Mouse (Mus musculus) macrophage (primary cell): ENCODE results near the gene 3110040N11Rik. TPM values are rescaled to one million over a fixed set of nuclear protein-coding genes. Genes with fewer than 3 reads are reported as not detected.
"Not testable (repeated sequence)": the region's sequence is repeated elsewhere in the genome, so short reads cannot be mapped to it uniquely, and the experiment has no call there.

Source experiments
- H3K27ac ChIP-seq: fragments of 350-480 bp; formaldehyde crosslinking; 2 replicates; pipeline ENCODE4 v1.9.0; 2021
- H3K36me3 ChIP-seq: fragments of 350-480 bp; formaldehyde crosslinking; 2 replicates; pipeline ENCODE4 v1.9.0; 2021; ENCODE audit errors: inconsistent target
- H3K4me3 ChIP-seq: fragments of 350-480 bp; formaldehyde crosslinking; 2 replicates; pipeline ENCODE4 v1.9.0; 2021; ENCODE audit errors: inconsistent target
- H3K79me2 ChIP-seq: fragments of 350-480 bp; formaldehyde crosslinking; 2 replicates; pipeline ENCODE4 v1.9.0; 2021; ENCODE audit errors: inconsistent target
- WGBS: methylation state at CpG from one replicate; pipeline ENCODE4 v1.1.7; 2026; ENCODE audit warnings: inconsistent platforms; ENCODE audit not compliant: missing documents; 5-methylcytosine and 5-hydroxymethylcytosine counted together
- polyA plus RNA-seq: library from polyadenylated mRNA; stranded (reverse); fragments of 250-400 nt; gene quantifications from 3 replicates; pipeline ENCODE4 v1.2.4, GENCODE M21; 2018; ENCODE audit warnings: inconsistent platforms
- total RNA-seq, 78 experiments: library from RNA; depleted of rRNA; stranded (reverse); fragments of 250-400 nt; gene quantifications; 1 replicate in 9 of 78; 2 replicates in 24 of 78; 3 replicates in 43 of 78; 4 replicates in 2 of 78; pipeline ENCODE4 v1.2.4; 2018; ENCODE audit warnings: inconsistent platforms in 56 of 78

3110040N11Rik gene
- total RNA-seq (2018; cell fraction: chromatin; rRNA removed) = 10 to 100 TPM in 19 of 26 experiments, 1 to 10 TPM in 6, not detected in 1; 3.1 to 20.9 (median 12.7) TPM
- total RNA-seq (2018; cell fraction: cytosol; rRNA removed) = 10 to 100 TPM; 12.1 to 31.2 (median 21.3) TPM
- total RNA-seq (2018; cell fraction: nucleus; rRNA removed) = 10 to 100 TPM in 17 of 26 experiments, 1 to 10 TPM in 9; 4.1 to 19.5 (median 11.0) TPM
- 23.4 to 27.6 TPM (median 24.6 TPM) in 3 replicates for polyA plus RNA-seq

DNA sequence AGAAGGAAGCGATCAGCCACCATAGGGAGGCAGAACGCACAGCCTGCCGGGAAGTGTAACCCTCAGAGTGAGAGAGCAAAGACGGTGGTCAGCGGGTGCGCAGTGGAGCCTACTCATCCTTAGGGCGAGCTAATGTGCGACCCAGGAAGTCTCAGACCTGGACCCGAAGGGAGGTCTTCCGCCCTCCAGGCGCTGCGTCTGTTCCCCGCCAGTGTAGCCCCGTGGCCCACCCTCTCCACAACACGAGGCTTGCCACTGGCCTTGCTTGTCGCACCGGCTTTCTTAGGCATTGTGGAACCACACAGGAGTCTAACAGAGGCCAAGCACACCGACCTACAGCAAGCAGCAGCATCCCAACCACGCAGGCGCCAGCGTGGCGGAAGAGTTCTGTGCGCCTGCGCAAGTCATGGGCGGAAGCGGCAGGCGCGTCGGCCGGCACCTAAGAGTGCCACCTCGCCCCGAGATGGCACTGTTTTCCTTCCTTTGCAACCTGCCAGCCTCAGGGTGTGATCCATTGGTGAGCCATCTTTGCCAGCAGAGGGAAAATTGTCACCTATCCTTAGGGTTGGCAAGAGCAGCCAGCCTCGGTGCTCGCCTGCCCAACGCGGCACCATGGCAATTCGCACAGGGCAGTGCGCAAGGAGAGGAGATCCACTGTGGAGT is at the start of gene 3110040N11Rik:
Gene 3110040N11Rik, minus strand, starts transcription at position 384 of the 663 bp plus-strand sequence.
- under 1% methylated on average over 37 of the region's 38 CpGs for WGBS
- H3K36me3 ChIP-seq = peaks cover 7% of the 10 kb centered on the region; the same call in 1 of the 2 replicates
- H3K79me2 ChIP-seq = no peaks in the 10 kb centered on the region
- peak within 1 kb of the TSS; percentile 64 for H3K4me3 ChIP-seq
- H3K27ac ChIP-seq = peak within 1 kb of the TSS; percentile 83

DNA sequence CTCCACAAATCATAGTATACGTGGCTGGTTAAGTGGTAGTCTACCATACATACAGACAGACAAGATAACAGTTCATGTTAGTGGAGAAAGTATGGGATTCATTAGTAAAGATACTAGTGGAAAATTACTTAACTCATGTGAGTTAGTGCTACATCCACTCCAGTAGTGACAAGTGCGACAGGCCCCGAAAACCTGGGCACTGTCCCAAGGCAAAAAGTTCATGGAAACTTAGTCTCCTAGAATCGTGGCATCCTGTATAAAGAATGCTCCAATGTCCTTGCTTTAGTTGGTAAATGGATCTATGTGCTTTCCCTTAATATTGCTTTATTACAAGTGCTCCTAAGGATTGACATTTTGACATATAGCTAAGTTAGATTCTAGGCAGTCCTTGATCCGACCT is 48.5 kb upstream of the 3110040N11Rik start:
- H3K27ac ChIP-seq, H3K79me2 ChIP-seq, H3K36me3 ChIP-seq, H3K4me3 ChIP-seq: not testable (repeated sequence)
- 89% methylated on average over 5 of the region's 5 CpGs for WGBS

DNA sequence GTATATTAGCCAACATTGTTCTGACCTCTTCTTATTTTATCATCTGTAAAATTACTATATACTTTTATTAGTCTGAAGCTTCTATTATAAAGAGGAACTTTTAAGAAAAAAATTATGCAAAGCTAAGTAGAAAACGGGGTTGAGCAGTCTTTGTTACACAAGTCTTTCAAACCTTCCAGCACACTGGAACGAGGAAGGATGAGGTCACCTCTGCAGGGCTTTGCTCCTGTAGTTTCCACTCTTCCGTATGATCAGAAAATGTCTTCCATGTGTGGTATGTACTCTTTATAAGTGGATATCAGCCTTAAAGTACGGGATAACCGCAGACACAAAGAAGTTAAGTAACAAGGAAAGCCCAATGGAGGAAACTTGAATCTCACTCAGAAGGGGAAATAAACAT is 46.2 kb upstream of the 3110040N11Rik start:
- peak overlapping the region; percentile 73 for H3K27ac ChIP-seq
- H3K4me3 ChIP-seq = no peak overlapping the region
- no peaks in the 10 kb centered on the region for H3K79me2 ChIP-seq
- 38% methylated on average over 5 of the region's 5 CpGs for WGBS
- no peaks in the 10 kb centered on the region for H3K36me3 ChIP-seq

DNA sequence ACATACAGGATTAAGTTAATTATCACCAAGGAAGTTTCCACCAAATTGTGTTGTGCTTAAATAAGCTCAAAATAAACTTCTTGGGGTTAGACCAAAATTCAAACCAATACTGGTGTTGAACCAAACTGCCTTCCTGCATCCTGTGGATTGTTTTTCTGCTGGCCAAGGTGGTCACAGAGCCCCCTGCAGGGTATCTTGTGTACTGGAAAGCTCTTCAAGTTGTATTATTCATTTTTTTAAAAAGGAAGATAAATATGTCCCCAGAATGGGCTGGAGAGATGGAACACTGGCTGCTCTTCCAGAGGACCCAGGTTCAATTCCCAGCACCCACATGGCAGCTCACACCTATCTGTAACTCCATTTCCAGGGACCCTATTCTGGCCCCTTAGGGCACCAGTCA is 45.6 kb upstream of the 3110040N11Rik start:
- Histone ChIP-seq H3K36me3 (no peaks in the 10 kb centered on the region), H3K27ac (peak overlapping the region; percentile 73), H3K4me3 (no peak overlapping the region), H3K79me2 (no peaks in the 10 kb centered on the region)

DNA sequence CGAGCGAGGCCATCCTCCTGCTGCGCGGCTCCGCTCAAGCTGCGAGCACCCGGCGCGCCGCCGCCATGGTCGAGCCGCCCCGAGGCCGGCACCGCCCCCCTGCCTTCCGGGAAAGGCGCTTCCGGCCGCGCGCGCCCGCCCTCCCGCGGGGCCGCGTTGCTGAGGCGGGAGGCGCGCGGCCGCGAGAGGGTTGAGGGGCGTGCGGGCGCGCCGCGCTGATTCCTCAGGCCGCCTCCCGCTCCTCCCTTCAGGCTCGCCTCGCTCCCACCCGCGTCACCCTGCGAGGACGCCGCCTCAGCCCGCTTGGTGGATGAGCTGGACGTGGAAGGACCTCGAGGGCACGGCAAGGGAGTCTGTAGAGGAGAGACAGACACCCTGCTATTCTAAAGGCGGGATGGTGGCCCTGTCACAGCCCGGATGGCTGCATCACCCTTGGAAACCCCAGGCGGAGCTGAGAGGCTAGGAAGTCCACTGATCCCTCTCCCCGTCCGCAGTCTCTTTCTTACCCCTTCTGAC is 40.2 kb upstream of the 3110040N11Rik start, which contains the start of gene Btbd1:
Gene Btbd1, minus strand, starts transcription at position 53 of the 516 bp plus-strand sequence.
- H3K79me2 ChIP-seq = peaks cover 42% of the 10 kb centered on the region
- peak within 1 kb of the TSS; percentile 83 for H3K27ac ChIP-seq
- peak within 1 kb of the TSS; percentile 87 for H3K4me3 ChIP-seq
- no peaks in the 10 kb centered on the region for H3K36me3 ChIP-seq
- 2% methylated on average over 34 of the region's 58 CpGs for WGBS

DNA sequence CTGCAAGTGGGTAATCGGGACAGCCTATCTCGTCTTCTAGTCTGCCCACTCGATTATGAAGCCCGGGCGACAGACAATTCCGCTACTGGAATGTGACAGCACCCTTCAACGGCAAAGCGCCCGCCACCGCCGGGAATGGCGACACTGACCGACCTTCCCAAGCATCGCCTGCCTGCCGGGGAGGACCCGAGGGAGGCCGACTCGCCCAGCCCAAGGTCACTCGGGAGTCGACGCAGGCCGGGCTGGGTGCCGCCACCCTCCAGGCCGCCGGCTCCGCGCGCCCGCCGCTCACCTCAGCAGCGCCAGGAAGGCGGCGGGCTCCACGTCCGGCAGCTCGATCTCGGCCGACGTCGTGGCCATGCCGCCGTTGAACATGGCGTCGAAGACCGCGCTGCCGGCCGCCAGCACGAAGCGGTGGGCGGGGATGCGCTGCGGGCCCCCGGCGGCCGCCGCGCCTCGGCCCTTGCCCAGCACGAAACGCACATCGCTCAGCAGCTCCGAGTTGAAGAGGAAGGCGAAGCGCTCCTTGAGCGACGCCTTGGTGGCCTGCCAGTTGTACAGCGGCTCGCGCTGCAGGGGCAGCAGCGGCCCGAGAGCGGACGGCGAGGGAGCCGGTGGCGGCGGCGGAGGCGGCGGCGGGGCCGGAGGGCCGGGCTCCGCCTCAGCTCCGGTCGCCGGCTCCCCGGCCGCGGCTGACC is 39.6 kb upstream of the 3110040N11Rik start:
- peak overlapping the region; percentile 87 for H3K4me3 ChIP-seq
- no peaks in the 10 kb centered on the region for H3K36me3 ChIP-seq
- H3K27ac ChIP-seq = peak overlapping the region; percentile 73
- under 1% methylated on average over 85 of the region's 91 CpGs for WGBS
- peaks cover 48% of the 10 kb centered on the region for H3K79me2 ChIP-seq

DNA sequence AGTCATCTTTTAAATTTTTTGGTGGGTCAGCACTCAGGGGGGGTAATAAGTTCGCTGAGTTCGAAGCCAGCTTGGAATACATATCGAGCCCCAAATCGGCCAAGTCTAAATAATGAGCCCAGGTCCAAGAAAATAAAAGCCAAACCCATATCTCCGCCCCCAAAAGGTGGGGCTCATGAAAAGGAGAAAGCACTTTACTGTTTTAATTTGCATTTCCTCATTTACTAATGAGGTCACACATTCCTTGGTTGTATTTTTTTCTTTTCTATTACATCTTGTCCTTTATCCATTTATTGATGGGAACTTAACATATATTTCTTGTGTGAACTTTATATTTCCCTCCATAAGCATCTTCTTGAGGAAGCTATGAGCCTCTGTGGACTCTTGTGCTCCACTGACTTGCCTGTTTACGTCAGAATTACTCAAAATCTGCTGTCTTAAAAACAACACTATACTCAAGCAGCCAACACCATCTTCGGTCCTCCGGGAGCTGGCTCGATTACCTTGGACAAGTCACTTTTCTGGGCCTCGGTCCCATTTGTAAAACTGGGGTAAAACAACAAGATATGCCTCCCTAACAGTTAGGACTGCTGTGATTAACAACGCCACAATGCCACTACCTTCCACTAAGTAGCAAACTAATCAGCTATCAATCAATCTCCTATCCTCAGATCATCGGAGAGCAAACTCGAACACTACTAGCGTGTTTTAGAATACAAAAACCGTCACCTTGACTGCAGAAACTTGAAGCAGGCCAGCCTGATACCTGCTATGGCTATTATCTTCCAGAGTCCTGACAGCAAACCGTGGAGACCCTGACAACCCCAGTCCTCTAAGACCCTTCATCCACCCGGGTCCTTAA is 38.8 kb upstream of the 3110040N11Rik start:
- Histone ChIP-seq H3K79me2 (peaks cover 56% of the 10 kb centered on the region), H3K27ac (peak overlapping the region; percentile 73), H3K36me3 (no peaks in the 10 kb centered on the region), H3K4me3 (peak overlapping the region; percentile 87)
- WGBS = 20% methylated on average over 17 of the region's 17 CpGs

DNA sequence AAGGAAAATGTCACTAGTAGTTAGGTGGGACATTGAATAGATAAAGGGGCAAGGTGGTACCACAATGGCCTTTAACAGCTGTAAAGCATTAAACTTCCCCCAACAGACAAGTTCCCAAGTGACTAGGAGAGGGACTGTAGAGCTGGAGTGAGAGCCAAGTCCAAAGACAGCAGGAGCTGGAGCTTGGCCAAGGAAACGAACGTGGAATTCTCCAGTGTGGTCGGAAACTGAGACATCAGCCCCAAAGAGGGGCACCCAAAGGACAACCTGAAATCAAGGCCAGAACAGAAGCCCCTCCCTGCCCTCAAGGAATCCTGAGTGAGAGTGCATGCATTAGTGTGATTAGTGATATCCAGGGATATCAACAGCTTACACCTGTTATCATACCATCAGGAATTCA is 36.1 kb upstream of the 3110040N11Rik start:
- Histone ChIP-seq H3K36me3 (no peaks in the 10 kb centered on the region), H3K27ac (no peak overlapping the region), H3K79me2 (peaks cover 79% of the 10 kb centered on the region), H3K4me3 (no peak overlapping the region)
- 86% methylated on average over 3 of the region's 3 CpGs for WGBS

DNA sequence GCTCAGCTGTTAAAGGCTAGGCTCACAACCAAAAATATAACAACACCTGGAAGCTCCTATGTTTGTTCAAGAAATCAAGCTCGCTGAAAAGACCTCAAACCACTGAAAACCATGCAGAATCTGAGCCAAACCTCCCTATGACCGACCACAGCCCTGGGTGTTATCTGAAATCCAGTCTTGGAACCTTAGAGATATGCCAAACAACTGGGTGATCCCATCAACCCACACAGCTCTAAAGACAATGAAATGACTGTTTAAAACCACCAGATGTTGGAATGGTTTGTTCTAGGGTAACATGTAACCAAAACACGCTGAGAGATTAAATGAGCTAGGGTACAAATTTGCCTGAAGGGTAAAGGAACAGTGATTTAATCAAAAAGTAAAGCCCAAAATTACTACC is 35.6 kb upstream of the 3110040N11Rik start:
- H3K27ac ChIP-seq = no peak overlapping the region
- no peak overlapping the region for H3K4me3 ChIP-seq
- 66% methylated on average over 3 of the region's 3 CpGs for WGBS
- no peaks in the 10 kb centered on the region for H3K36me3 ChIP-seq
- peaks cover 80% of the 10 kb centered on the region for H3K79me2 ChIP-seq

DNA sequence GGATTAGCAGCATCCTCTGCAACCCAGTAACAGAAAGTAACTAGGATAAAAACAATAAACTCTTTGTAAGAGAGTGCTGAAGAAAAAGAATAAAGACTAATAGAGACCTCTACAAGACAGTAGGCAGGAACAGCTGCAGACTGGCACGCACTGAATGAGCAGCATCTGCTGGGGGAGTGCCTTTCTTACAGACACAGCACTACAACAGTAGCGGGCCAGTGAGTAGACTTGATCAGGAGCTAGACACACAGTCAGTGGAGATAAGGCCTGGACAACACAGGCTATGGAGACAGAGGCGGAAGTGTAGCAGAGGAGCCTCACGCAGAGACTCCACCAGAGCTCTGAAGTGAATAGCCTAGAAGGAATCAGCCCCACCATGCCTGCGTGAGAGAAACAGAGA is 16.8 kb upstream of the 3110040N11Rik start:
- 95% methylated on average over 5 of the region's 5 CpGs for WGBS
- H3K79me2 ChIP-seq = peaks cover 83% of the 10 kb centered on the region
- no peak overlapping the region for H3K27ac ChIP-seq
- no peak overlapping the region for H3K4me3 ChIP-seq
- peaks cover 44% of the 10 kb centered on the region for H3K36me3 ChIP-seq

DNA sequence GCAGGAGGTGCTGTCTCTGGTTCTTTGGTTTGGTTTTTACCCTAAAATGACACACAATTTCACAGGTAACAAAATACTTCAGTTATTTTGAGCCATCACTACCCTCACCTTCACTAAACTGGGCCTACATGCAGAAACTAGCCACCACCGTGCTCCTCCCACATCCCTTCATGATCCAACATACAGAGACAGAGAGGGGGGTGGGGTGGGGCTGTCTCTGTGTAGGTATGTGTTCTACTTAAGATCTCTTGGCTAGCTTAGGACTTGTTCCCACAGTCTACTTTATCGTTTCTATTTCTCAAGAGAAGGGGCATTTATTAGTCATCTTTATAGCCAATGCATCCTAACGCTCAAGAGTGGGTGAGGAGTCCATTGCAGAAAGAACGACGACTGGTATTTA is 742 bp downstream of the 3110040N11Rik start:
- Histone ChIP-seq H3K27ac (peak overlapping the region; percentile 83), H3K36me3 (peaks cover under 1% of the 10 kb centered on the region; the same call in 1 of the 2 replicates), H3K79me2 (no peaks in the 10 kb centered on the region), H3K4me3 (peak overlapping the region; percentile 64)
- WGBS = 12% methylated on average over 3 of the region's 5 CpGs

DNA sequence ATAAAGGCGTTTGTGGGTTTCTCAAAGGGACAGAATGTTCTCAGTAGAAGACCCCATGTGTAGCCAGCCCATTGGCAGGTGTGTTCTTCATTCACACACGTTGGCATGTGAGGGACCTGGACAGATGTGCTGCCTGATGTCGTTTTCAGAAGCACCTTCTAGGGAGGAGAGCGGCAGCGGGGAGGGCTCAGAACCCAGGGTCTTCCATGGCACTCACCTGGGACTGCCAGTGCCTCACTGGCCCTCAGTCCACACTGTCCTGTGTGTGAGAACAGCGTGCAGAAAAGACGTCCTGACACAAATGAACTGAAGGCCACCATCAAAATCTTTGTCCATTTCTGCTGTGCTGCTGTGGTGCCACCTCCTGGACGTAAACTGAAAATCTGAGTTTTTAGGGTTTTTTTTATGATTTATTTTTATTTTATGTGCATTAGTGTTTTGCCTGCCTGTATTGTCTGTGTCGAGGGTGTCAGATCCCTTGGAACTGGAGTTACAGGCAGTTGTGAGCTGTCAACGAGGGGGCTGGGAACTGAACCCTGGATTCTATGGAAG is 11.5 kb downstream of the 3110040N11Rik start:
- Histone ChIP-seq H3K4me3 (no peak overlapping the region), H3K79me2 (peaks cover 21% of the 10 kb centered on the region; the same call in 1 of the 2 replicates), H3K27ac (no peak overlapping the region), H3K36me3 (peaks cover 31% of the 10 kb centered on the region)
- 75% methylated on average over 10 of the region's 10 CpGs for WGBS

DNA sequence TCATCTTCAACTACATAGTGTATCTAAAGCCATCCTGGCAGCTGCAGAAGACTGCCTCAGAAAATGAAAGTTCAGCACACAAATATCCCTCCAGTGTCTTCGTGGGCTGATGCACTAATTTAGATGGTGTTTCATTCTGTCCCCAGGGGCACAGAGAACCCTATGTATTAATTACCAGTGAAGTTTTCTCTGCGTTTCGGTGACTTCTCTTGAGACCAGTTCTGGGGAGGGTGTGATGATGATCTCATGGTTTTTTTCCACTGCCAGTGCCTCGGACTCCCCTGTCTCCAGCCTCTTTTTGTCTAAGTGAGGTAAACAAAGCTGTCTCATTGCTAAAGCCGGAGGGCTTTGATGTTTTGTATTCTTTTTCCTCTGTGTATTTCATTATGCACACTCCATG is 14.0 kb downstream of the 3110040N11Rik start:
- no peak overlapping the region for H3K27ac ChIP-seq
- H3K36me3 ChIP-seq = peaks cover 7% of the 10 kb centered on the region
- 93% methylated on average over 5 of the region's 5 CpGs for WGBS
- H3K79me2 ChIP-seq = peaks cover 44% of the 10 kb centered on the region; the same call in 1 of the 2 replicates
- no peak overlapping the region for H3K4me3 ChIP-seq
